In genomic region chr4:136466226-136466625, GRCm38 (mm10) we compare ENCODE assay signal across 10 mouse cellular contexts. TPM values are rescaled to one million over a fixed set of nuclear protein-coding genes. Genes with fewer than 3 reads are reported as not detected.
DNase-seq lines count a peak whose midpoint lies in the region; ATAC-seq and TF ChIP-seq lines count a peak whose summit lies in the region.
"Had no signal": no experiment of that assay in that cellular context is flagged by ENCODE, and none has a peak within 500 bp of the region (broad histone marks: within the 10 kb centered on the region; RNA-seq: fewer than 3 reads in every experiment).

No protein-coding gene starts in this region.

- intact Hi-C loops in gastrocnemius, adult 2 months (cut with DNase I), result no loop called here

- H3K9ac ChIP-seq in intestine, embryonic 16.5 days (ENCODE audit: low read depth, low read length), result 0 out of 2 replicates have a peak overlapping the region, but pooled peaks have one; percentile 25
- H3K9ac ChIP-seq in forebrain, postnatal 0 days, result no peak overlapping the region
- H3K9ac ChIP-seq: midbrain, embryonic 12.5 days had no signal

- WGBS in intestine, embryonic 16.5 days, result 40% methylated on average over 4 of the region's 4 CpGs
- WGBS in forebrain, postnatal 0 days, result 47% methylated on average over 4 of the region's 4 CpGs

- H3K4me3 ChIP-seq in gastrocnemius, adult 2 months, result 0 out of 2 replicates have a peak overlapping the region, but pooled peaks have one; percentile 14
- H3K4me3 ChIP-seq in intestine, embryonic 16.5 days (ENCODE audit: low read length), result no peak overlapping the region
- no peak overlapping the region for H3K4me3 ChIP-seq in forebrain, postnatal 0 days (ENCODE audit: low read depth, low read length)
- H3K4me3 ChIP-seq: midbrain, embryonic 12.5 days had no signal

- no peaks in the 10 kb centered on the region for H3K36me3 ChIP-seq in intestine, embryonic 16.5 days (ENCODE audit: control insufficient read depth, insufficient read depth, low read length)
- H3K36me3 ChIP-seq in forebrain, postnatal 0 days (ENCODE audit: insufficient read depth), result no peaks in the 10 kb centered on the region
- H3K36me3 ChIP-seq: midbrain, embryonic 12.5 days had no signal

- DNase-seq in retina, postnatal 1 day, result peak; percentile 46
- DNase-seq in retina, embryonic 14.5 days (ENCODE audit: low spot score), result no peak
- peak; percentile 48 for DNase-seq in gastrocnemius, adult 2 months
- DNase-seq in testis, postnatal 10 days (ENCODE audit: low spot score), result peak; percentile 65
- DNase-seq in forebrain, postnatal 0 days, result no peak
- no peak for DNase-seq in ovary, postnatal 36 days (ENCODE audit: low spot score)
- no peak for DNase-seq in thymus, postnatal 10 days (ENCODE audit: low spot score in 2 of 2)

- no peak for ATAC-seq in intestine, embryonic 16.5 days
- ATAC-seq in forebrain, postnatal 0 days, result no peak

- no peaks in the 10 kb centered on the region for H3K27me3 ChIP-seq in intestine, embryonic 16.5 days (replicated peaks; ENCODE audit: control insufficient read depth, insufficient read depth, low read length)
- peaks cover 3% of the 10 kb centered on the region; the same call in 1 of the 2 replicates for H3K27me3 ChIP-seq in forebrain, postnatal 0 days (ENCODE audit: insufficient read depth, low read length)

- peaks cover 29% of the 10 kb centered on the region for H3K4me1 ChIP-seq in intestine, embryonic 16.5 days (ENCODE audit: control insufficient read depth, insufficient read depth, low read length)
- H3K4me1 ChIP-seq in forebrain, postnatal 0 days (ENCODE audit: insufficient read depth), result peaks cover 13% of the 10 kb centered on the region

- peak overlapping the region; percentile 83 for H3K27ac ChIP-seq in gastrocnemius, adult 2 months
- H3K27ac ChIP-seq in intestine, embryonic 16.5 days (ENCODE audit: low read length), result peak overlapping the region; percentile 58; the same call in 1 of the 2 replicates
- no peak overlapping the region for H3K27ac ChIP-seq in forebrain, postnatal 0 days (ENCODE audit: low read depth, low read length)
- H3K27ac ChIP-seq: midbrain, embryonic 12.5 days had no signal

- no peak for TF ChIP-seq CTCF in gastrocnemius, adult 2 months (IDR thresholded peaks at IDR 0.05)
- no peak for TF ChIP-seq CTCF in forebrain, postnatal 0 days (IDR thresholded peaks at IDR 0.05; ENCODE audit: low read depth)

- no peaks in the 10 kb centered on the region for H3K9me3 ChIP-seq in intestine, embryonic 16.5 days (ENCODE audit: control insufficient read depth, low read length)
- no peaks in the 10 kb centered on the region for H3K9me3 ChIP-seq in forebrain, postnatal 0 days (ENCODE audit: low read length)
- H3K9me3 ChIP-seq: midbrain, embryonic 12.5 days had no signal

- H3K4me2 ChIP-seq in intestine, embryonic 16.5 days (ENCODE audit: low read depth, low read length), result no peak overlapping the region
- no peak overlapping the region for H3K4me2 ChIP-seq in forebrain, postnatal 0 days (ENCODE audit: low read depth)
- H3K4me2 ChIP-seq: midbrain, embryonic 12.5 days had no signal

RNA-seq across cellular contexts. Expression of gene Luzp1, which starts 3.3 kb away (rescaled TPM):
- 10 to 100 TPM; 10.8 to 16.0 TPM for total RNA-seq in gastrocnemius, adult 2 months (2021)
- polyA plus RNA-seq in intestine, embryonic 16.5 days (2015; fragmentation: Nextera tagmentation; extraction: Ambion mirVana), result 96.8 and 115 TPM in 2 replicates
- total RNA-seq in forebrain, postnatal 0 days (2014; rRNA removed), result 11.6 and 20.8 TPM in 2 replicates
- 34.8 and 50.0 TPM in 2 replicates for polyA plus RNA-seq in forebrain, postnatal 0 days (2015; fragmentation: Nextera tagmentation; extraction: Ambion mirVana)

RNA-seq across cellular contexts. Expression of gene 6030445D17Rik, which starts 4.2 kb away (rescaled TPM):
- total RNA-seq in gastrocnemius, adult 2 months (2021), result under 1 TPM; 0.13 to 0.17 TPM
- 0.27 and 0.50 TPM in 2 replicates for polyA plus RNA-seq in intestine, embryonic 16.5 days (2015; fragmentation: Nextera tagmentation; extraction: Ambion mirVana)
- 0.23 and 0.29 TPM in 2 replicates for total RNA-seq in forebrain, postnatal 0 days (2014; rRNA removed)
- 0.10 and 0.23 TPM in 2 replicates for polyA plus RNA-seq in forebrain, postnatal 0 days (2015; fragmentation: Nextera tagmentation; extraction: Ambion mirVana)

RNA-seq across cellular contexts. Expression of gene Htr1d, which starts 42.9 kb away (rescaled TPM):
- total RNA-seq in gastrocnemius, adult 2 months (2021), result not detected
- 0.10 and 0.16 TPM in 2 replicates for polyA plus RNA-seq in intestine, embryonic 16.5 days (2015; fragmentation: Nextera tagmentation; extraction: Ambion mirVana)
- total RNA-seq in forebrain, postnatal 0 days (2014; rRNA removed), result 2.0 and 2.4 TPM in 2 replicates
- 2.4 and 3.1 TPM in 2 replicates for polyA plus RNA-seq in forebrain, postnatal 0 days (2015; fragmentation: Nextera tagmentation; extraction: Ambion mirVana)
- total RNA-seq: gastrocnemius, postnatal 4 days had no signal

Comparison
In these comparisons a context has a peak if more than half of its experiments do, and no peak if none do; other contexts are left out.
1. DNase-seq: peak in retina, postnatal 1 day (single experiment), gastrocnemius, adult 2 months (single experiment) and testis, postnatal 10 days (single experiment); none in retina, embryonic 14.5 days (single experiment), forebrain, postnatal 0 days (single experiment), ovary, postnatal 36 days (single experiment) and thymus, postnatal 10 days (0 of 2).